Mouse (Mus musculus) ES-Bruce4 (cell line): ENCODE data around the gene Ppie. TPM values are rescaled to one million over a fixed set of nuclear protein-coding genes. Genes with fewer than 3 reads are reported as not detected.

ENCODE experiments used
- H3K27ac ChIP-seq: 2 replicates; pipeline ENCODE4 v1.5.1; 2012; ENCODE audit warnings: low read length, inconsistent platforms; ENCODE audit not compliant: insufficient read depth
- H3K27me3 ChIP-seq: 2 replicates; pipeline ENCODE4 v1.6.1; 2012; ENCODE audit warnings: mild to moderate bottlenecking, low read length, inconsistent platforms; ENCODE audit not compliant: control insufficient read depth, poor library complexity, insufficient read depth, severe bottlenecking
- H3K36me3 ChIP-seq: 2 replicates; pipeline ENCODE4 v1.6.1; 2012; ENCODE audit warnings: inconsistent platforms, mild to moderate bottlenecking, low read length, moderate library complexity; ENCODE audit not compliant: control insufficient read depth, poor library complexity, insufficient read depth, severe bottlenecking
- H3K4me1 ChIP-seq: one replicate; pipeline ENCODE4 v1.8.1; 2011; ENCODE audit warnings: low read length; ENCODE audit not compliant: control insufficient read depth, insufficient read depth
- H3K4me3 ChIP-seq: 2 replicates; pipeline ENCODE4 v1.5.1; 2011; ENCODE audit warnings: low read depth, mild to moderate bottlenecking, low read length
- H3K9ac ChIP-seq: 2 replicates; pipeline ENCODE4 v1.6.1; 2012; ENCODE audit warnings: low read depth, mild to moderate bottlenecking, inconsistent platforms; ENCODE audit not compliant: poor library complexity, severe bottlenecking
- H3K9me3 ChIP-seq: replicated peaks from 2 replicates; pipeline ENCODE4 v1.6.1; 2012; ENCODE audit warnings: mild to moderate bottlenecking, low read length, inconsistent platforms; ENCODE audit not compliant: control insufficient read depth, poor library complexity, insufficient read depth, severe bottlenecking
- CTCF ChIP-seq: IDR thresholded peaks from one replicate; pipeline ENCODE4 v1.8.1; 2011; ENCODE audit warnings: low read depth, low read length
- EP300 ChIP-seq: IDR thresholded peaks from 2 replicates; pipeline ENCODE4 v1.6.1; 2011; ENCODE audit warnings: low read depth, low read length; ENCODE audit not compliant: insufficient read depth
- POLR2A ChIP-seq: IDR thresholded peaks from one replicate; pipeline ENCODE4 v1.8.1; 2011; ENCODE audit warnings: low read length; ENCODE audit not compliant: insufficient read depth
- polyA plus RNA-seq: library from polyadenylated mRNA; stranded (reverse); fragments of >200 nt; gene quantifications from 2 replicates; pipeline ENCODE4 v1.2.4, GENCODE M21; 2011; ENCODE audit warnings: low read depth; ENCODE audit not compliant: missing spikeins, insufficient read depth, insufficient read length

Ppie gene
- polyA plus RNA-seq, 1 experiment, result 69.9 TPM

GRCm38 (mm10) chr4:123082283-123083163 lies 57.2 kb downstream of the Ppie start:
- Histone ChIP-seq H3K27ac (no peak overlapping the region), H3K9ac (no peak overlapping the region), H3K9me3 (no peaks in the 10 kb centered on the region; the same call in 1 of the 2 replicates), H3K36me3 (no peaks in the 10 kb centered on the region), H3K4me3 (no peak overlapping the region), H3K4me1 (no peaks in the 10 kb centered on the region), H3K27me3 (no peaks in the 10 kb centered on the region)
- TF ChIP-seq EP300 (no peak), POLR2A (no peak), CTCF (peak; percentile 96)

GRCm38 (mm10) chr4:123080791-123081190 lies 59.0 kb downstream of the Ppie start:
- Histone ChIP-seq H3K27me3 (no peaks in the 10 kb centered on the region), H3K9ac (no peak overlapping the region), H3K4me3 (no peak overlapping the region), H3K9me3 (no peaks in the 10 kb centered on the region), H3K4me1 (no peaks in the 10 kb centered on the region), H3K36me3 (no peaks in the 10 kb centered on the region), H3K27ac (no peak overlapping the region)
- no peak for TF ChIP-seq CTCF
- no peak for TF ChIP-seq POLR2A
- TF ChIP-seq EP300, result no peak

- TF ChIP-seq CTCF (no peak), EP300 (no peak), POLR2A (no peak)
- no peak overlapping the region for H3K27ac ChIP-seq
- no peak overlapping the region for H3K4me3 ChIP-seq
- H3K9me3 ChIP-seq, result no peaks in the 10 kb centered on the region
- H3K27me3 ChIP-seq, result no peaks in the 10 kb centered on the region
- H3K9ac ChIP-seq, result no peak overlapping the region
- no peaks in the 10 kb centered on the region for H3K4me1 ChIP-seq
- no peaks in the 10 kb centered on the region for H3K36me3 ChIP-seq
Observed at GRCm38 (mm10) chr4:123078231-123078630, 61.5 kb downstream of the Ppie start.

Other genes with a start within 250 kb of the Ppie start
- 0.93 and 1.7 TPM in 2 replicates for gene Mfsd2a, start 178.8 kb downstream of the Ppie start, polyA plus RNA-seq
- gene Mycl, start 144.3 kb downstream of the Ppie start, polyA plus RNA-seq, result 16.8 and 17.1 TPM in 2 replicates
- 32.7 and 33.0 TPM in 2 replicates for gene Trit1, start 123.4 kb downstream of the Ppie start, polyA plus RNA-seq
- gene Bmp8b, start 34.8 kb downstream of the Ppie start, polyA plus RNA-seq, result 8.7 and 9.4 TPM in 2 replicates
- 1.2 TPM in 2 replicates for gene Oxct2b, start 23.7 kb downstream of the Ppie start, polyA plus RNA-seq
- gene Hpcal4, start 43.3 kb upstream of the Ppie start, polyA plus RNA-seq, result 0.82 and 2.5 TPM in 2 replicates
- not detected in 2 replicates for gene Nt5c1a, start 61.6 kb upstream of the Ppie start, polyA plus RNA-seq
- gene Heyl, start 93.6 kb upstream of the Ppie start, polyA plus RNA-seq, result not detected in 2 replicates
- 221 and 225 TPM in 2 replicates for gene Pabpc4, start 122.4 kb upstream of the Ppie start, polyA plus RNA-seq
- gene Oxct2a, start 183.7 kb upstream of the Ppie start, polyA plus RNA-seq, result 0.45 TPM in 1 of 2 replicates, not detected in the other
- gene Bmp8a, start 203.3 kb upstream of the Ppie start, polyA plus RNA-seq, result 2.3 and 2.4 TPM in 2 replicates